Mouse (Mus musculus): ENCODE data around the gene Selenoh. TPM values are rescaled to one million over a fixed set of nuclear protein-coding genes. Genes with fewer than 3 reads are reported as not detected.
A peak's percentile ranks its signal among the peaks of the same experiment; 100 is the strongest.

Gene Selenoh
- total and polyA plus RNA-seq, 3 experiments: 277 to 473 (median 428) TPM

GRCm38 (mm10) chr2:84658806-84659205 is 11.8 kb downstream of the Selenoh start, which contains the start of gene Btbd18:
Gene Btbd18, plus strand, starts transcription at chr2:84659079.
- peaks cover 3 to 14% of the 10 kb centered on the region in 2 experiments; a peak in 3 of 4 replicates for H3K4me1 ChIP-seq (ENCODE audit: control insufficient read depth in 1 of 2, insufficient read depth in 2 of 2)
- H3K27me3 ChIP-seq (replicated peaks): no peaks in the 10 kb centered on the region
- dilution Hi-C loops (cut with MboI; ENCODE audit: extremely low pct_ligation_motif_present, extremely low pct_unique_long_range_greater_than_20kb, low sequenced_read_pairs) (no loop called here), in situ Hi-C loops (cut with MboI; ENCODE audit: low pct_ligation_motif_present, low pct_unique_long_range_greater_than_20kb, low sequenced_read_pairs) (loop anchor here (25.0 kb wide), 1 partner anchor 197 kb away; no protein-coding TSS in a partner anchor)
- H3K4me2 ChIP-seq (ENCODE audit: insufficient read depth, low read depth, poor library complexity, severe bottlenecking): no peak within 1 kb of the TSS
- DNase-seq (ENCODE audit: extremely low read depth): no peak
- H3K4me3 ChIP-seq (replicated peaks in 1 of 3; ENCODE audit: low read depth in 2 of 3, low read length in 2 of 3, poor library complexity in 1 of 3): no peak within 1 kb of the TSS
- H3K36me3 ChIP-seq (replicated peaks in 1 of 2; ENCODE audit: control insufficient read depth in 1 of 2, insufficient read depth in 1 of 2, low read length in 1 of 2): no peaks in the 10 kb centered on the region
- TF ChIP-seq ZKSCAN1 (IDR thresholded peaks at IDR 0.05; ENCODE audit: borderline replicate concordance, low read depth, low read length) (no peak), ETS1 (conservative IDR thresholded peaks at IDR 0.05; ENCODE audit: low read depth, low read length) (no peak), EP300 (IDR thresholded peaks at IDR 0.05; ENCODE audit: low read length) (no peak)
- H3K27ac ChIP-seq (ENCODE audit: insufficient read depth, low read depth): no peak within 1 kb of the TSS
- H3K9me3 ChIP-seq (replicated peaks; ENCODE audit: low read length): peaks cover 2% of the 10 kb centered on the region
- no peak within 1 kb of the TSS for H3K9ac ChIP-seq (ENCODE audit: insufficient read depth, low read depth)
- no peaks in the 10 kb centered on the region for H3K79me2 ChIP-seq (replicated peaks; ENCODE audit: control insufficient read depth, extremely low read depth, insufficient read depth, poor library complexity, severe bottlenecking)

GRCm38 (mm10) chr2:84655864-84656263 is 14.7 kb downstream of the Selenoh start:
- Histone ChIP-seq H3K4me2 (ENCODE audit: insufficient read depth, low read depth, poor library complexity, severe bottlenecking) (no peak overlapping the region), H3K27ac (ENCODE audit: insufficient read depth, low read depth) (no peak overlapping the region), H3K27me3 (replicated peaks) (no peaks in the 10 kb centered on the region), H3K4me3 (replicated peaks in 1 of 3; ENCODE audit: low read depth in 2 of 3, low read length in 2 of 3, poor library complexity in 1 of 3) (no peak overlapping the region), H3K36me3 (replicated peaks in 1 of 2; ENCODE audit: control insufficient read depth in 1 of 2, insufficient read depth in 1 of 2, low read length in 1 of 2) (no peaks in the 10 kb centered on the region), H3K9ac (ENCODE audit: insufficient read depth, low read depth) (no peak overlapping the region), H3K9me3 (replicated peaks; ENCODE audit: low read length) (peaks cover 2% of the 10 kb centered on the region), H3K79me2 (replicated peaks; ENCODE audit: control insufficient read depth, extremely low read depth, insufficient read depth, poor library complexity, severe bottlenecking) (no peaks in the 10 kb centered on the region), H3K4me1 (ENCODE audit: control insufficient read depth in 1 of 2, insufficient read depth in 2 of 2) (peaks cover 3 to 14% of the 10 kb centered on the region in 2 experiments; a peak in 3 of 4 replicates)
- peak; percentile 60 for DNase-seq (ENCODE audit: extremely low read depth)
- dilution Hi-C loops (cut with MboI; ENCODE audit: extremely low pct_ligation_motif_present, extremely low pct_unique_long_range_greater_than_20kb, low sequenced_read_pairs): no loop called here
- in situ Hi-C loops (cut with MboI; ENCODE audit: low pct_ligation_motif_present, low pct_unique_long_range_greater_than_20kb, low sequenced_read_pairs): loop anchor here (25.0 kb wide), 1 partner anchor 194 kb away; no protein-coding TSS in a partner anchor
- TF ChIP-seq BHLHE40 (IDR thresholded peaks at IDR 0.05; ENCODE audit: low read depth, low read length) (no peak), POLR2A (IDR thresholded peaks at IDR 0.05; ENCODE audit: low read depth, low read length) (no peak), ZKSCAN1 (IDR thresholded peaks at IDR 0.05; ENCODE audit: borderline replicate concordance, low read depth, low read length) (no peak), ZC3H11A (IDR thresholded peaks at IDR 0.05; ENCODE audit: low read depth, low read length) (no peak), CTCF (conservative IDR thresholded peaks at IDR 0.05 in 1 of 2, IDR thresholded peaks at IDR 0.05 in 1 of 2; ENCODE audit: low read depth in 2 of 2, low read length in 2 of 2) (no peak), USF1 (IDR thresholded peaks at IDR 0.05; ENCODE audit: low read depth, low read length) (no peak), E2F4 (IDR thresholded peaks at IDR 0.05; ENCODE audit: insufficient replicate concordance, low read depth, low read length) (no peak), ELF1 (IDR thresholded peaks at IDR 0.05; ENCODE audit: low read depth, low read length) (0 out of 2 replicates have a peak, but pooled peaks have one; percentile 13), IRF4 (IDR thresholded peaks at IDR 0.05; ENCODE audit: low read depth, low read length) (peak; percentile 75), USF2 (conservative IDR thresholded peaks at IDR 0.05; ENCODE audit: low read depth, low read length) (no peak), MYC (IDR thresholded peaks at IDR 0.05; ENCODE audit: low read depth, low read length) (0 out of 2 replicates have a peak, but pooled peaks have one; percentile 25), SIN3A (IDR thresholded peaks at IDR 0.05; ENCODE audit: low read length) (no peak), KAT2A (IDR thresholded peaks at IDR 0.05; ENCODE audit: insufficient replicate concordance, low read length) (no peak), HCFC1 (IDR thresholded peaks at IDR 0.05; ENCODE audit: low read depth, low read length) (no peak), EP300 (IDR thresholded peaks at IDR 0.05; ENCODE audit: low read length) (peak; percentile 70), SMC3 (IDR thresholded peaks at IDR 0.05; ENCODE audit: low read depth, low read length) (no peak), MEF2A (IDR thresholded peaks at IDR 0.05; ENCODE audit: borderline replicate concordance, low read depth, low read length) (no peak), MXI1 (IDR thresholded peaks at IDR 0.05; ENCODE audit: low read depth, low read length) (no peak), ZNF384 (IDR thresholded peaks at IDR 0.05; ENCODE audit: low read depth, low read length) (peak; percentile 87), MAZ (IDR thresholded peaks at IDR 0.05; ENCODE audit: low read depth, low read length) (no peak), TCF12 (IDR thresholded peaks at IDR 0.05; ENCODE audit: low read depth, low read length) (no peak), NRF1 (IDR thresholded peaks at IDR 0.05; ENCODE audit: low read depth, low read length) (no peak), ETS1 (conservative IDR thresholded peaks at IDR 0.05; ENCODE audit: low read depth, low read length) (no peak), MAFK (IDR thresholded peaks at IDR 0.05; ENCODE audit: insufficient replicate concordance, low read length) (no peak), UBTF (IDR thresholded peaks at IDR 0.05; ENCODE audit: low read depth, low read length) (no peak), MAX (IDR thresholded peaks at IDR 0.05; ENCODE audit: low read length) (no peak), RCOR1 (conservative IDR thresholded peaks at IDR 0.05; ENCODE audit: low read depth, low read length) (no peak), POLR2AphosphoS2 (IDR thresholded peaks at IDR 0.05; ENCODE audit: low read depth, low read length) (no peak), ZMIZ1 (IDR thresholded peaks at IDR 0.05; ENCODE audit: low read depth, low read length) (no peak), GABPA (IDR thresholded peaks at IDR 0.05; ENCODE audit: insufficient replicate concordance, low read depth, low read length) (no peak), PAX5 (IDR thresholded peaks at IDR 0.05; ENCODE audit: low read length) (no peak), CHD2 (IDR thresholded peaks at IDR 0.05; ENCODE audit: low read length) (no peak), NELFE (IDR thresholded peaks at IDR 0.05; ENCODE audit: low read depth, low read length) (no peak)

Data from CH12.LX (cell line).